Mouse (Mus musculus): ENCODE measurements around the gene Sirt6. TPM values are rescaled to one million over a fixed set of nuclear protein-coding genes. Genes with fewer than 3 reads are reported as not detected.

Sirt6 gene
- 5.9 TPM for polyA plus RNA-seq (2014; fragmentation: Illumina TruSeq; extraction: RNeasy Lipid Tissue Mini Kit (QIAGEN cat#74804); ENCODE audit: insufficient read depth, low read depth, low replicate concordance)

GRCm38 (mm10) chr10:81626994-81627835 lies at the start of gene Sirt6:
Gene Sirt6 (minus strand): TSS chr10:81627797.

GRCm38 (mm10) chr10:81648803-81649775 lies 21.5 kb upstream of the Sirt6 start, which contains the start of gene Gm10778:
Gene Gm10778 (plus strand): TSS chr10:81649059.

GRCm38 (mm10) chr10:81628390-81628789 lies 793 bp upstream of the Sirt6 start, which contains the start of gene Ankrd24:
Gene Ankrd24 (plus strand): TSS chr10:81628540.

GRCm38 (mm10) chr10:81605974-81606751 lies 21.4 kb downstream of the Sirt6 start, which contains the start of gene BC025920:
Gene BC025920 (plus strand): TSS chr10:81606270.

GRCm38 (mm10) chr10:81600738-81601203 lies 26.8 kb downstream of the Sirt6 start, which contains the start of gene Tle6:
Gene Tle6 (minus strand): TSS chr10:81601073.

GRCm38 (mm10) chr10:81574081-81575056 lies 53.2 kb downstream of the Sirt6 start, which contains the start of gene Tle2:
Gene Tle2 (plus strand): TSS chr10:81574561.

Other genes with a start within 250 kb of the Sirt6 start
- 14.4 TPM for gene Fzr1, start 249.3 kb downstream of the Sirt6 start, polyA plus RNA-seq (2014; fragmentation: Illumina TruSeq; extraction: RNeasy Lipid Tissue Mini Kit (QIAGEN cat#74804); ENCODE audit: insufficient read depth, low read depth, low replicate concordance)
- gene Dohh, start 243.4 kb downstream of the Sirt6 start, polyA plus RNA-seq (2014; fragmentation: Illumina TruSeq; extraction: RNeasy Lipid Tissue Mini Kit (QIAGEN cat#74804); ENCODE audit: insufficient read depth, low read depth, low replicate concordance), result 41.2 TPM
- gene Gm48551, start 243.3 kb downstream of the Sirt6 start, polyA plus RNA-seq (2014; fragmentation: Illumina TruSeq; extraction: RNeasy Lipid Tissue Mini Kit (QIAGEN cat#74804); ENCODE audit: insufficient read depth, low read depth, low replicate concordance), result 1.4 TPM
- 1.4 TPM for gene Gm48552, start 238.8 kb downstream of the Sirt6 start, polyA plus RNA-seq (2014; fragmentation: Illumina TruSeq; extraction: RNeasy Lipid Tissue Mini Kit (QIAGEN cat#74804); ENCODE audit: insufficient read depth, low read depth, low replicate concordance)
- 4.3 TPM for gene Smim24, start 234.7 kb downstream of the Sirt6 start, polyA plus RNA-seq (2014; fragmentation: Illumina TruSeq; extraction: RNeasy Lipid Tissue Mini Kit (QIAGEN cat#74804); ENCODE audit: insufficient read depth, low read depth, low replicate concordance)
- gene Nfic, start 172.2 kb downstream of the Sirt6 start, polyA plus RNA-seq (2014; fragmentation: Illumina TruSeq; extraction: RNeasy Lipid Tissue Mini Kit (QIAGEN cat#74804); ENCODE audit: insufficient read depth, low read depth, low replicate concordance), result 18.1 TPM
- 0.07 TPM for gene Celf5, start 145.1 kb downstream of the Sirt6 start, polyA plus RNA-seq (2014; fragmentation: Illumina TruSeq; extraction: RNeasy Lipid Tissue Mini Kit (QIAGEN cat#74804); ENCODE audit: insufficient read depth, low read depth, low replicate concordance)
- gene Ncln, start 131.4 kb downstream of the Sirt6 start, polyA plus RNA-seq (2014; fragmentation: Illumina TruSeq; extraction: RNeasy Lipid Tissue Mini Kit (QIAGEN cat#74804); ENCODE audit: insufficient read depth, low read depth, low replicate concordance), result 39.1 TPM
- gene S1pr4, start 127.7 kb downstream of the Sirt6 start, polyA plus RNA-seq (2014; fragmentation: Illumina TruSeq; extraction: RNeasy Lipid Tissue Mini Kit (QIAGEN cat#74804); ENCODE audit: insufficient read depth, low read depth, low replicate concordance), result 17.6 TPM
- 5.9 TPM for gene Gna15, start 103.6 kb downstream of the Sirt6 start, polyA plus RNA-seq (2014; fragmentation: Illumina TruSeq; extraction: RNeasy Lipid Tissue Mini Kit (QIAGEN cat#74804); ENCODE audit: insufficient read depth, low read depth, low replicate concordance)
- 35.8 TPM for gene Gna11, start 82.6 kb downstream of the Sirt6 start, polyA plus RNA-seq (2014; fragmentation: Illumina TruSeq; extraction: RNeasy Lipid Tissue Mini Kit (QIAGEN cat#74804); ENCODE audit: insufficient read depth, low read depth, low replicate concordance)
- gene Aes, start 68.3 kb downstream of the Sirt6 start, polyA plus RNA-seq (2014; fragmentation: Illumina TruSeq; extraction: RNeasy Lipid Tissue Mini Kit (QIAGEN cat#74804); ENCODE audit: insufficient read depth, low read depth, low replicate concordance), result 414 TPM
- 19.7 TPM for gene Tle2, start 53.2 kb downstream of the Sirt6 start, polyA plus RNA-seq (2014; fragmentation: Illumina TruSeq; extraction: RNeasy Lipid Tissue Mini Kit (QIAGEN cat#74804); ENCODE audit: insufficient read depth, low read depth, low replicate concordance)
- gene Tle6, start 26.7 kb downstream of the Sirt6 start, polyA plus RNA-seq (2014; fragmentation: Illumina TruSeq; extraction: RNeasy Lipid Tissue Mini Kit (QIAGEN cat#74804); ENCODE audit: insufficient read depth, low read depth, low replicate concordance), result 12.4 TPM
- 0.50 TPM for gene BC025920, start 21.5 kb downstream of the Sirt6 start, polyA plus RNA-seq (2014; fragmentation: Illumina TruSeq; extraction: RNeasy Lipid Tissue Mini Kit (QIAGEN cat#74804); ENCODE audit: insufficient read depth, low read depth, low replicate concordance)
- gene Ankrd24, start 743 bp upstream of the Sirt6 start, polyA plus RNA-seq (2014; fragmentation: Illumina TruSeq; extraction: RNeasy Lipid Tissue Mini Kit (QIAGEN cat#74804); ENCODE audit: insufficient read depth, low read depth, low replicate concordance), result 8.1 TPM
- 2.7 TPM for gene Gm10778, start 21.3 kb upstream of the Sirt6 start, polyA plus RNA-seq (2014; fragmentation: Illumina TruSeq; extraction: RNeasy Lipid Tissue Mini Kit (QIAGEN cat#74804); ENCODE audit: insufficient read depth, low read depth, low replicate concordance)
- gene Zfp433, start 77.0 kb upstream of the Sirt6 start, polyA plus RNA-seq (2014; fragmentation: Illumina TruSeq; extraction: RNeasy Lipid Tissue Mini Kit (QIAGEN cat#74804); ENCODE audit: insufficient read depth, low read depth, low replicate concordance), result 5.8 TPM
- 2.0 TPM for gene Gm3055, start 143.4 kb upstream of the Sirt6 start, polyA plus RNA-seq (2014; fragmentation: Illumina TruSeq; extraction: RNeasy Lipid Tissue Mini Kit (QIAGEN cat#74804); ENCODE audit: insufficient read depth, low read depth, low replicate concordance)
- gene Gm4767, start 184.4 kb upstream of the Sirt6 start, polyA plus RNA-seq (2014; fragmentation: Illumina TruSeq; extraction: RNeasy Lipid Tissue Mini Kit (QIAGEN cat#74804); ENCODE audit: insufficient read depth, low read depth, low replicate concordance), result 0.68 TPM
- gene Gm32687, start 236.1 kb upstream of the Sirt6 start, polyA plus RNA-seq (2014; fragmentation: Illumina TruSeq; extraction: RNeasy Lipid Tissue Mini Kit (QIAGEN cat#74804); ENCODE audit: insufficient read depth, low read depth, low replicate concordance), result 1.8 TPM